Mouse (Mus musculus) midbrain, embryonic 14.5 days (tissue): ENCODE results near the gene Hspa4l. TPM values are rescaled to one million over a fixed set of nuclear protein-coding genes. Genes with fewer than 3 reads are reported as not detected.
"Not testable (repeated sequence)": the region's sequence is repeated elsewhere in the genome, so short reads cannot be mapped to it uniquely, and the experiment has no call there.

Source experiments
- ATAC-seq: fragments of 200-750 bp; cut with Nextera tagmentation; 2 replicates; pipeline ENCODE4 v1.8.0; 2017; ENCODE audit warnings: moderate number of reproducible peaks, moderate library complexity; ENCODE audit not compliant: low FRiP score, low TSS enrichment
- DNase-seq: peaks from one replicate; pipeline ENCODE4 v3.0.0-alpha.2; 2015
- H3K27ac ChIP-seq: fragments of 300-500 bp; sonication (generic); replicated peaks from 2 replicates; pipeline ENCODE4 v1.5.1; 2014; ENCODE audit warnings: mild to moderate bottlenecking, low read depth, low read length, moderate library complexity
- H3K27me3 ChIP-seq: fragments of 300-500 bp; sonication (generic); 2 replicates; pipeline ENCODE4 v1.6.1; 2014; ENCODE audit warnings: low read length, control low read depth, mixed read lengths; ENCODE audit not compliant: control insufficient read depth, insufficient read depth
- H3K36me3 ChIP-seq: fragments of 300-500 bp; sonication (generic); 2 replicates; pipeline ENCODE4 v1.6.1; 2014; ENCODE audit warnings: low read length, control low read depth; ENCODE audit not compliant: control insufficient read depth, insufficient read depth
- H3K4me1 ChIP-seq: fragments of 300-500 bp; sonication (generic); 2 replicates; pipeline ENCODE4 v1.6.1; 2014; ENCODE audit warnings: mild to moderate bottlenecking, antibody characterized with exemption, low read length, control low read depth; ENCODE audit not compliant: control insufficient read depth, insufficient read depth
- H3K4me2 ChIP-seq: fragments of 300-500 bp; sonication (generic); 2 replicates; pipeline ENCODE4 v1.6.1; 2014; ENCODE audit warnings: mild to moderate bottlenecking, low read length, moderate library complexity
- H3K4me3 ChIP-seq: fragments of 300-500 bp; sonication (generic); replicated peaks from 2 replicates; pipeline ENCODE4 v1.5.1; 2014; ENCODE audit warnings: low read depth, low read length
- H3K9ac ChIP-seq: fragments of 300-500 bp; sonication (generic); replicated peaks from 2 replicates; pipeline ENCODE4 v1.6.1; 2014; ENCODE audit warnings: mild to moderate bottlenecking, low read length, moderate library complexity
- H3K9me3 ChIP-seq: fragments of 300-500 bp; sonication (generic); 2 replicates; pipeline ENCODE4 v1.6.1; 2016; ENCODE audit warnings: low read length, control low read depth, mixed read lengths; ENCODE audit not compliant: control insufficient read depth
- WGBS: fragments of 180-500 bp; shearing (Covaris S2); extraction: QIAGEN DNeasy Blood & Tissue Kit; methylation state at CpG from one replicate; pipeline ENCODE4 v1.1.7; 2014; 5-methylcytosine and 5-hydroxymethylcytosine counted together
- polyA plus RNA-seq: library from polyadenylated mRNA; unstranded; fragments of >200 nt; fragmentation: Nextera tagmentation; extraction: Ambion mirVana; gene quantifications from 2 replicates; pipeline ENCODE4 v1.2.1, GENCODE M21; 2014

Gene Hspa4l
- polyA plus RNA-seq, 1 experiment from 2014 or later = 53.1 TPM

DNA sequence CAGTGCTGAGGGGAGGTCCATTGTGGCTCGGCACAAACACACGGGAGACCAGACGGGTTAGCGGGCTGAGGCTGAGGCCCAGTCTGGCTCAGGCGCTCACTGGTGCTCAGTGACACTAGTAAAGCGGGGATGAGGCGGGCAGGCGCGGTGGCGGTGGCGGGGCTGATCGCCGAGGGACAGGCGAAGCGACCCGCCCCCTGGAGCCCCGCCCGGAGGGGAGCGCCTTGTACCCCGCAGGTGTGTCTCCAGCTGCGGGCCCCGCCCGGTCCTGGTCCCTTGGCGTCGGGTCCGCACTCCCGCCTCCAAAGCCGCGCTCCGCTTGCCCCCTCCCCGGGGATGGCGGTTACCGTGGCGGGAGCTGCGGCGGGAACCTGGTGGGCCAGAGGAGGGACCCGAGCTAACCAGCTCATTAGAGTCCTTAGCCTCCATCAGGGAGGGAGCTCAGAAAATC, 56.1 kb downstream of the Hspa4l start:
- Histone ChIP-seq H3K36me3 (0 out of 2 replicates have a peak, but pooled peaks cover 5% of the 10 kb centered on the region), H3K9me3 (no peaks in the 10 kb centered on the region), H3K9ac (peak overlapping the region; percentile 72), H3K27ac (peak overlapping the region; percentile 26; the same call in 1 of the 2 replicates), H3K27me3 (no peaks in the 10 kb centered on the region), H3K4me3 (peak overlapping the region; percentile 96), H3K4me2 (peak overlapping the region; percentile 97), H3K4me1 (no peaks in the 10 kb centered on the region; the same call in 1 of the 2 replicates)
- ATAC-seq (peak; percentile 70), DNase-seq (no peak)
- under 1% methylated on average over 37 of the region's 37 CpGs for WGBS

DNA sequence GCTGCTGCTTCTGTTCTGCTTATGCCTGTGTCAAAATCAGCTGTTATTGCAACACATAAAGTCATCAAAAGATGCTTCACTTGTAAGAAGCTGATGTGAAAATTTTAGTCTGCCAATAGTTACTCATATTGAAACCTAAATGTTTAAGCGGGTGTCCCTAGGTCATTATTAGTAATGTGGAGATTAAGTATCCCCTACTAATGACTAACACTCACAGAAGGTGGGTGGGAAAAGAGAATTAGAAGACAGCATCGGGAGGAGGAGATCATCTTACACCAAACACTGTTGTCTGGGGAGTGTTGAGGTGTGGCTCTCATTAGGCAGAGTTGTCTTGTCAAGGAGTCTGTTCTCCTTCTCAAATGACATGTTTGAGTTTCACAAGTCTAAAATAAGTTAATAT, 62.6 kb downstream of the Hspa4l start:
- Histone ChIP-seq H3K27ac (no peak overlapping the region), H3K4me3 (no peak overlapping the region), H3K36me3 (peaks cover 34% of the 10 kb centered on the region), H3K27me3 (no peaks in the 10 kb centered on the region), H3K4me2 (no peak overlapping the region), H3K9me3 (no peaks in the 10 kb centered on the region), H3K9ac (no peak overlapping the region), H3K4me1 (no peaks in the 10 kb centered on the region)
- DNase-seq (no peak), ATAC-seq (no peak)
- WGBS = 79% methylated on average over 2 of the region's 2 CpGs

DNA sequence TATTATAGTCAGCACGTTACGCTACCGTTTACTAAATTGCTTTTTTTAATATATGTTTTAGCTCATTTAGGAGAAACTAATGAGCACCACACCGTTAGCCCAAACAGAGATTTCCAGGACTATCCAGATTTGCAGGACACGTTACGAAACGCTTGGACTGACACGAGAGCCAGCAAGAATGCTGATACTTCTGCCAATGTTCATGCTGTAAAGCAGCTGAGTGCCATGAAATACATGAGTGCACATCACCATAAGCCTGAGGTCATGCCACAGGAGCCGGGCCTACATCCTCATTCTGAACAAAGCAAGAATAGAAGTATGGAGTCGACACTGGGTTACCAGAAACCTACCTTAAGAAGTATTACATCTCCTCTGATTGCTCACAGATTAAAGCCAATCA, 64.4 kb downstream of the Hspa4l start:
- H3K4me3 ChIP-seq = no peak overlapping the region
- ATAC-seq = no peak
- H3K27me3 ChIP-seq = no peaks in the 10 kb centered on the region
- H3K9ac ChIP-seq = no peak overlapping the region
- H3K36me3 ChIP-seq = peaks cover 46% of the 10 kb centered on the region
- no peak overlapping the region for H3K27ac ChIP-seq
- 95% methylated on average over 10 of the region's 10 CpGs for WGBS
- H3K4me1 ChIP-seq = no peaks in the 10 kb centered on the region
- no peak overlapping the region for H3K4me2 ChIP-seq
- no peak for DNase-seq
- no peaks in the 10 kb centered on the region for H3K9me3 ChIP-seq

DNA sequence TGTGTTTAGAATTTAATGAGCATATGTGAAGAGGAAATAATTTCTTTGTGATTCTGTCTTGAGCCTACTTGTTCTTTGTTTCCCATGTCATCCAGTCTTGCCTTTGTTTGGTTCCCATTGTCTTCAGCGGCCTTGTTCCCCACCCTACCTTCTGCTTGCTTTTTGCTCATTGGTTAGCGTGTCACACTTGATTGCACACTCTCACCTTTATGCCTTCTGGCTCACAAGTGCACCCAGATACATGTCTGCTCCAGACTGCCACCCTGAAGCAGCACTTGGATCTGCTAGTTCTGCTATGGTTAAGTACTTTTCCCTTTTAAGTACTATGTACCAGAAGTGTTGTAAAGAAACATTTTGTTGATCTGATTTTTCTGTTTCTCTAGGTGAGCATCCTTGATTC, 65.6 kb downstream of the Hspa4l start:
- Histone ChIP-seq H3K9me3 (no peaks in the 10 kb centered on the region), H3K36me3 (peaks cover 51% of the 10 kb centered on the region), H3K4me3 (no peak overlapping the region), H3K9ac (no peak overlapping the region), H3K4me2 (no peak overlapping the region), H3K27me3 (no peaks in the 10 kb centered on the region), H3K27ac (no peak overlapping the region), H3K4me1 (no peaks in the 10 kb centered on the region)
- DNase-seq (no peak), ATAC-seq (no peak)
- 58% methylated on average over 2 of the region's 2 CpGs for WGBS

DNA sequence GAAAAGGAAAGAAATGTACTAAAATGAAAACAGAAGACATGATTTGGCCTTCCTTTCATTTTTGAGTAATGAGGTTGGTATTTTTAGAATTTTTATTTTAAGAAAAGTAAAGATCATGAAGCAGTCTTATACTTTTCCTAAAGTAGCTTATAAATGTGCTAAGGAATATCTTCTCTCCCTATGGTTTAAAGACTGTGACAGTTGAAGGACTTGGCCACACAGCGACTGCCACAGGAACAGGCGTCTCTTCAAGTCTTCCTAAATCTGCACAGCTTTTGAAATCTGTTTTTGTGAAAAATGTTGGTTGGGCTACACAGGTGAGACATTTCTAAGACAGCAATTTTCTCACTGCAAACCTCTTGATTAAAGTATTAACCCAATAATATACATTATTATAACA, 69.0 kb downstream of the Hspa4l start:
- Histone ChIP-seq H3K4me2 (no peak overlapping the region), H3K4me3 (no peak overlapping the region), H3K4me1 (no peaks in the 10 kb centered on the region), H3K9me3 (no peaks in the 10 kb centered on the region), H3K27me3 (no peaks in the 10 kb centered on the region), H3K27ac (no peak overlapping the region), H3K9ac (no peak overlapping the region), H3K36me3 (peaks cover 53% of the 10 kb centered on the region)
- 97% methylated on average over 2 of the region's 2 CpGs for WGBS
- DNase-seq (no peak), ATAC-seq (no peak)

DNA sequence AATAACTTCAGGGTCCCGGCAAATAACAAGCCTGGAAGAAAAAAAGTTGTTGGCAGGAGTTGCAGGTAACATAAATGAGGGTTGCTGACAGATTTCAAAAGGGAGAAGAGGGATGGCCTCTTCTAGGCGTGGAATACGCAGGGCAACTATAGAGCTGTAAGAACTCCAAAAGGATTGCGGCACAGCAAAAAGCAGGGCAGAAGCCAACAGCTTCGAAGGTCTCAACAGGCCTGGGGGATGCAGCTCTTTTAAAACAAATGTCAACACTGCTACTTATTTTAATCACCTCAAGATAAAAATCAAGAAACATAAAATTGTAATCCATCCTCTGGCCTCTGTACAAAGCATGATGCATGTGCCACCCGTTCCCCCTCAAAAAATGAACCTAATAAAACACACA, 101.2 kb downstream of the Hspa4l start:
- not testable (repeated sequence) for DNase-seq, H3K36me3 ChIP-seq, H3K27ac ChIP-seq, H3K27me3 ChIP-seq, H3K4me1 ChIP-seq, H3K9me3 ChIP-seq, ATAC-seq
- Histone ChIP-seq H3K4me3 (peak overlapping the region; percentile 49), H3K4me2 (peak overlapping the region; percentile 61), H3K9ac (peak overlapping the region; percentile 55; the same call in 1 of the 2 replicates)
- WGBS = 85% methylated on average over 5 of the region's 6 CpGs

Other genes with a start within 250 kb of the Hspa4l start
- gene Intu, start 213.2 kb upstream of the Hspa4l start, polyA plus RNA-seq = 3.7 and 3.8 TPM in 2 replicates
- 0.22 TPM in 1 of 2 replicates, not detected in the other for gene Slc25a31, start 35.6 kb upstream of the Hspa4l start, polyA plus RNA-seq
- 10.5 and 16.3 TPM in 2 replicates for gene Plk4, start 55.5 kb downstream of the Hspa4l start, polyA plus RNA-seq
- gene Mfsd8, start 102.4 kb downstream of the Hspa4l start, polyA plus RNA-seq = 10.4 and 12.8 TPM in 2 replicates
- 15.8 and 15.9 TPM in 2 replicates for gene Abhd18, start 102.5 kb downstream of the Hspa4l start, polyA plus RNA-seq
- gene 1700034I23Rik, start 158.0 kb downstream of the Hspa4l start, polyA plus RNA-seq = 0.32 and 0.34 TPM in 2 replicates
- gene Larp1b, start 205.3 kb downstream of the Hspa4l start, polyA plus RNA-seq = 4.6 and 5.0 TPM in 2 replicates